Mouse (Mus musculus) kidney, adult 2 months (tissue): ENCODE data around the gene Tuba3a.

Experiments used
- CTCF ChIP-seq: fragments of 200-500 bp; conservative IDR thresholded peaks from 2 replicates; pipeline ENCODE4 v1.5.1; 2011; ENCODE audit warnings: low read depth, mild to moderate bottlenecking, control low read depth, low read length, moderate library complexity, mixed read lengths; ENCODE audit not compliant: insufficient read depth, insufficient read length
- POLR2A ChIP-seq: fragments of 200-500 bp; IDR thresholded peaks from one replicate; pipeline ENCODE4 v1.6.1; 2011; ENCODE audit warnings: low read depth, low read length, control low read depth

- TF ChIP-seq POLR2A (no peak), CTCF (no peak)
Observed at GRCm38 (mm10) chr6:125314231-125314563, 28.4 kb upstream of the Tuba3a start.
